Mouse (Mus musculus) activated CD4-positive, CD25-positive, alpha-beta regulatory T cell, adult 4 months (primary cell): ENCODE results near the gene Kdm6a. TPM values are rescaled to one million over a fixed set of nuclear protein-coding genes. Genes with fewer than 3 reads are reported as not detected.

Source experiments
- polyA plus RNA-seq, 2 experiments: library from polyadenylated mRNA; unstranded; fragments of 100-300 nt; shearing (Covaris generic); gene quantifications; one replicate each; pipeline ENCODE4 v1.2.1; 2017

The Kdm6a gene
- polyA plus RNA-seq, 2 experiments from 2014 or later: 24.3 to 29.4 TPM

Other genes with a start within 250 kb of the Kdm6a start
- not detected for gene Dusp21, start 16.7 kb upstream of the Kdm6a start, polyA plus RNA-seq